ENCODE assay signal across 20 mouse cellular contexts in genomic region chr13:113197872-113198502, GRCm38 (mm10). TPM values are rescaled to one million over a fixed set of nuclear protein-coding genes. Genes with fewer than 3 reads are reported as not detected.
DNase-seq lines count a peak whose midpoint lies in the region; ATAC-seq and TF ChIP-seq lines count a peak whose summit lies in the region.
"Had no signal": no experiment of that assay in that cellular context is flagged by ENCODE, and none has a peak within 500 bp of the region (broad histone marks: within the 10 kb centered on the region; RNA-seq: fewer than 3 reads in every experiment).

No protein-coding gene starts in this region.

- H3K9ac ChIP-seq in heart, embryonic 16.5 days (ENCODE audit: low read length) = no peak overlapping the region
- H3K9ac ChIP-seq in hindbrain, postnatal 0 days (replicated peaks; ENCODE audit: low read length) = no peak overlapping the region
- H3K9ac ChIP-seq: limb, embryonic 12.5 days; lung, embryonic 15.5 days had no signal

- no peak overlapping the region; the same call in 1 of the 2 replicates for H3K27ac ChIP-seq in heart, embryonic 16.5 days (ENCODE audit: low read length)
- H3K27ac ChIP-seq in heart, embryonic 10.5 days = no peak overlapping the region
- peak overlapping the region; percentile 53 for H3K27ac ChIP-seq in olfactory bulb, adult 2 months (ENCODE audit: insufficient read depth, low read depth, low read length)
- no peak overlapping the region for H3K27ac ChIP-seq in hindbrain, postnatal 0 days
- H3K27ac ChIP-seq: limb, embryonic 12.5 days; lung, embryonic 15.5 days; stomach, postnatal 0 days had no signal

- no peaks in the 10 kb centered on the region for H3K36me3 ChIP-seq in heart, embryonic 16.5 days (ENCODE audit: control insufficient read depth, insufficient read depth)
- no peaks in the 10 kb centered on the region for H3K36me3 ChIP-seq in heart, embryonic 10.5 days
- H3K36me3 ChIP-seq in hindbrain, postnatal 0 days (ENCODE audit: insufficient read depth, low read length) = no peaks in the 10 kb centered on the region
- H3K36me3 ChIP-seq: limb, embryonic 12.5 days; lung, embryonic 15.5 days had no signal

- no peak overlapping the region for H3K4me3 ChIP-seq in heart, embryonic 16.5 days (ENCODE audit: low read length)
- H3K4me3 ChIP-seq in heart, embryonic 10.5 days = no peak overlapping the region
- no peak overlapping the region for H3K4me3 ChIP-seq in olfactory bulb, adult 2 months (ENCODE audit: insufficient read depth, low read depth, low read length)
- no peak overlapping the region for H3K4me3 ChIP-seq in hindbrain, postnatal 0 days (ENCODE audit: low read length)
- H3K4me3 ChIP-seq: limb, embryonic 12.5 days; lung, embryonic 15.5 days had no signal

- TF ChIP-seq POLR2A in olfactory bulb, adult 2 months (IDR thresholded peaks at IDR 0.05; ENCODE audit: insufficient read depth, low read depth, low read length) = no peak

- no peaks in the 10 kb centered on the region for H3K9me3 ChIP-seq in heart, embryonic 16.5 days (replicated peaks; ENCODE audit: control insufficient read depth, low read length)
- H3K9me3 ChIP-seq in heart, embryonic 10.5 days = no peaks in the 10 kb centered on the region
- no peaks in the 10 kb centered on the region for H3K9me3 ChIP-seq in hindbrain, postnatal 0 days (ENCODE audit: low read length)
- H3K9me3 ChIP-seq: limb, embryonic 12.5 days; lung, embryonic 15.5 days had no signal

- H3K4me2 ChIP-seq in heart, embryonic 16.5 days (ENCODE audit: low read depth, low read length) = no peak overlapping the region; the same call in none of the 2 replicates
- no peak overlapping the region for H3K4me2 ChIP-seq in hindbrain, postnatal 0 days (ENCODE audit: low read depth, low read length)
- H3K4me2 ChIP-seq: limb, embryonic 12.5 days; lung, embryonic 15.5 days had no signal

- TF ChIP-seq CTCF in olfactory bulb, adult 2 months (IDR thresholded peaks at IDR 0.05; ENCODE audit: insufficient read depth, low read depth, low read length) = no peak
- no peak for TF ChIP-seq CTCF in hindbrain, postnatal 0 days (IDR thresholded peaks at IDR 0.05; ENCODE audit: low read depth)

- ATAC-seq in heart, embryonic 16.5 days (replicated peaks; ENCODE audit: extremely low read depth, insufficient read depth, low FRiP score) = 0 out of 2 replicates have a peak, but pooled peaks have one; percentile 37
- no peak for ATAC-seq in hindbrain, postnatal 0 days
- ATAC-seq: intestine, embryonic 16.5 days had no signal

- no peaks in the 10 kb centered on the region for H3K4me1 ChIP-seq in heart, embryonic 16.5 days (ENCODE audit: control insufficient read depth, insufficient read depth, low read length)
- H3K4me1 ChIP-seq in heart, embryonic 10.5 days = peaks cover 15% of the 10 kb centered on the region
- H3K4me1 ChIP-seq in olfactory bulb, adult 2 months (ENCODE audit: control insufficient read depth, insufficient read depth, low read length) = peaks cover 11% of the 10 kb centered on the region
- H3K4me1 ChIP-seq in hindbrain, postnatal 0 days (ENCODE audit: insufficient read depth, low read length) = no peaks in the 10 kb centered on the region
- H3K4me1 ChIP-seq: lung, embryonic 15.5 days had no signal

- WGBS in heart, embryonic 16.5 days = 74% methylated on average over 9 of the region's 9 CpGs
- 84% methylated on average over 9 of the region's 9 CpGs for WGBS in heart, embryonic 10.5 days
- WGBS in olfactory bulb, adult 2 months = 78% methylated on average over 9 of the region's 9 CpGs
- 76% methylated on average over 9 of the region's 9 CpGs for WGBS in hindbrain, postnatal 0 days

- no peak for DNase-seq in heart, embryonic 10.5 days (ENCODE audit: low spot score)
- DNase-seq in CD4-positive, CD25-positive, alpha-beta regulatory T cell, adult 2 months (ENCODE audit: low read depth, low spot score) = peak; percentile 58
- DNase-seq in induced T-regulatory cell, adult 2 months (ENCODE audit: low read depth) = peak; percentile 83
- no peak for DNase-seq in ovary, postnatal 14 days (ENCODE audit: low spot score)
- no peak for DNase-seq in adrenal gland, postnatal 4 days (ENCODE audit: low spot score in 2 of 2)
- DNase-seq in hindbrain, postnatal 0 days (ENCODE audit: low spot score) = no peak
- DNase-seq: adrenal gland, adult 8-10 months; cerebellum, adult 11 months; embryo, embryonic 11 days; heart, postnatal 14 days; kidney, postnatal 36 days had no signal

- no peaks in the 10 kb centered on the region for H3K27me3 ChIP-seq in heart, embryonic 16.5 days (ENCODE audit: control insufficient read depth, insufficient read depth, low read length)
- no peaks in the 10 kb centered on the region for H3K27me3 ChIP-seq in heart, embryonic 10.5 days (ENCODE audit: insufficient read depth, poor library complexity, severe bottlenecking)
- no peaks in the 10 kb centered on the region for H3K27me3 ChIP-seq in hindbrain, postnatal 0 days (ENCODE audit: insufficient read depth, low read length)
- H3K27me3 ChIP-seq: limb, embryonic 12.5 days; lung, embryonic 15.5 days; Patski had no signal

RNA-seq across cellular contexts. Expression of gene Esm1, which starts 11.5 kb away (rescaled TPM):
- polyA plus RNA-seq in heart, embryonic 16.5 days (2015; fragmentation: Nextera tagmentation; extraction: Ambion mirVana) = 1.9 and 2.5 TPM in 2 replicates
- polyA plus RNA-seq in heart, embryonic 10.5 days (2016; fragmentation: Nextera tagmentation; extraction: Ambion mirVana) = 0.52 and 0.87 TPM in 2 replicates
- polyA plus RNA-seq in olfactory bulb, adult 2 months (2012; ENCODE audit: insufficient read depth, insufficient read length, low replicate concordance, missing spikeins) = not detected in 2 replicates
- 10 to 100 TPM; 11.7 to 14.6 TPM for total RNA-seq in adrenal gland, postnatal 4 days (2021)
- total RNA-seq in hindbrain, postnatal 0 days (2014; rRNA removed) = 0.37 and 0.86 TPM in 2 replicates
- 1.1 and 1.6 TPM in 2 replicates for polyA plus RNA-seq in hindbrain, postnatal 0 days (2015; fragmentation: Nextera tagmentation; extraction: Ambion mirVana)
- polyA plus RNA-seq: Patski had no signal

RNA-seq across cellular contexts. Expression of gene Gzmk, which starts 27.7 kb away (rescaled TPM):
- not detected in 2 replicates for polyA plus RNA-seq in heart, embryonic 16.5 days (2015; fragmentation: Nextera tagmentation; extraction: Ambion mirVana)
- not detected in 2 replicates for polyA plus RNA-seq in heart, embryonic 10.5 days (2016; fragmentation: Nextera tagmentation; extraction: Ambion mirVana)
- not detected in 2 replicates for polyA plus RNA-seq in olfactory bulb, adult 2 months (2012; ENCODE audit: insufficient read depth, insufficient read length, low replicate concordance, missing spikeins)
- not detected for total RNA-seq in adrenal gland, postnatal 4 days (2021)
- total RNA-seq in hindbrain, postnatal 0 days (2014; rRNA removed) = not detected in 2 replicates
- 0.14 TPM in 1 of 2 replicates, not detected in the other for polyA plus RNA-seq in hindbrain, postnatal 0 days (2015; fragmentation: Nextera tagmentation; extraction: Ambion mirVana)
- total RNA-seq: heart, postnatal 14 days had no signal
- polyA plus RNA-seq: gonadal fat pad, adult 2 months; intestine, embryonic 16.5 days; limb, embryonic 12.5 days; lung, embryonic 15.5 days; midbrain, embryonic 14.5 days; Patski; stomach, postnatal 0 days had no signal

Comparison
In these comparisons a context has a peak if more than half of its experiments do, and no peak if none do; other contexts are left out.
1. DNase-seq: peak in CD4-positive, CD25-positive, alpha-beta regulatory T cell, adult 2 months (single experiment) and induced T-regulatory cell, adult 2 months (single experiment); none in heart, embryonic 10.5 days (single experiment), ovary, postnatal 14 days (single experiment), adrenal gland, postnatal 4 days (0 of 2) and hindbrain, postnatal 0 days (single experiment).